Mouse (Mus musculus) hindbrain, embryonic 11.5 days (tissue): ENCODE results near the gene Mapkbp1. TPM values are rescaled to one million over a fixed set of nuclear protein-coding genes. Genes with fewer than 3 reads are reported as not detected.

Experiments
- ATAC-seq: fragments of 200-750 bp; cut with Nextera tagmentation; 2 replicates; pipeline ENCODE4 v1.8.0; 2017; ENCODE audit warnings: mild to moderate bottlenecking, moderate TSS enrichment, moderate library complexity; ENCODE audit not compliant: low FRiP score
- DNase-seq: peaks from one replicate; pipeline ENCODE4 v3.0.0-alpha.2; 2015; ENCODE audit warnings: low spot score
- H3K27ac ChIP-seq: fragments of 300-500 bp; sonication (generic); 2 replicates; pipeline ENCODE4 v1.5.1; 2014; ENCODE audit warnings: mild to moderate bottlenecking, low read depth, low read length
- H3K27me3 ChIP-seq: fragments of 300-500 bp; sonication (generic); 2 replicates; pipeline ENCODE4 v1.6.1; 2014; ENCODE audit warnings: mild to moderate bottlenecking, low read length, moderate library complexity, mixed read lengths; ENCODE audit not compliant: control insufficient read depth, insufficient read depth
- H3K36me3 ChIP-seq: fragments of 300-500 bp; sonication (generic); 2 replicates; pipeline ENCODE4 v1.6.1; 2014; ENCODE audit warnings: mild to moderate bottlenecking, low read length, moderate library complexity, mixed read lengths; ENCODE audit not compliant: control insufficient read depth, insufficient read depth
- H3K4me1 ChIP-seq: fragments of 300-500 bp; sonication (generic); replicated peaks from 2 replicates; pipeline ENCODE4 v1.6.1; 2014; ENCODE audit warnings: low read length, mixed read lengths; ENCODE audit not compliant: control insufficient read depth, insufficient read depth
- H3K4me2 ChIP-seq: fragments of 300-500 bp; sonication (generic); replicated peaks from 2 replicates; pipeline ENCODE4 v1.6.1; 2014; ENCODE audit warnings: mild to moderate bottlenecking, low read depth, low read length
- H3K4me3 ChIP-seq: fragments of 300-500 bp; sonication (generic); 2 replicates; pipeline ENCODE4 v1.5.1; 2014; ENCODE audit warnings: low read depth, low read length
- H3K9ac ChIP-seq: fragments of 300-500 bp; sonication (generic); 2 replicates; pipeline ENCODE4 v1.6.1; 2014; ENCODE audit warnings: low read depth, low read length
- H3K9me3 ChIP-seq: fragments of 300-500 bp; sonication (generic); 2 replicates; pipeline ENCODE4 v1.6.1; 2016; ENCODE audit warnings: low read length; ENCODE audit not compliant: control insufficient read depth
- WGBS: fragments of 180-500 bp; shearing (Covaris S2); extraction: QIAGEN DNeasy Blood & Tissue Kit; methylation state at CpG from one replicate; pipeline ENCODE4 v1.1.7; 2014; 5-methylcytosine and 5-hydroxymethylcytosine counted together
- polyA plus RNA-seq: library from polyadenylated mRNA; unstranded; fragments of >200 nt; fragmentation: Nextera tagmentation; extraction: Ambion mirVana; gene quantifications from 2 replicates; pipeline ENCODE4 v1.2.1, GENCODE M21; 2014

The Mapkbp1 gene
- polyA plus RNA-seq: 3.2 and 4.4 TPM in 2 replicates

- no peaks in the 10 kb centered on the region for H3K36me3 ChIP-seq
- peak within 1 kb of the TSS; percentile 67 for H3K4me2 ChIP-seq
- no peak for DNase-seq
- no peaks in the 10 kb centered on the region for H3K9me3 ChIP-seq
- under 1% methylated on average over 19 of the region's 19 CpGs for WGBS
- H3K4me3 ChIP-seq: peak within 1 kb of the TSS; percentile 75
- H3K27ac ChIP-seq: 0 out of 2 replicates have a peak within 1 kb of the TSS, but pooled peaks have one; percentile 17
- no peaks in the 10 kb centered on the region for H3K27me3 ChIP-seq
- peak; percentile 90 for ATAC-seq
- no peaks in the 10 kb centered on the region for H3K4me1 ChIP-seq
- peak within 1 kb of the TSS; percentile 75 for H3K9ac ChIP-seq
Observed at GRCm38 (mm10) chr2:119972537-119972879, at the start of gene Mapkbp1. TSS of gene Mapkbp1 (plus strand) at chr2:119972699.

- no peak overlapping the region for H3K9ac ChIP-seq
- DNase-seq (peak; percentile 50), ATAC-seq (no peak)
- WGBS: 63% methylated on average over 9 of the region's 9 CpGs
- H3K27ac ChIP-seq: no peak overlapping the region
- H3K9me3 ChIP-seq: no peaks in the 10 kb centered on the region
- no peaks in the 10 kb centered on the region for H3K36me3 ChIP-seq
- no peaks in the 10 kb centered on the region for H3K4me1 ChIP-seq
- H3K27me3 ChIP-seq: no peaks in the 10 kb centered on the region
- no peak overlapping the region for H3K4me2 ChIP-seq
- no peak overlapping the region for H3K4me3 ChIP-seq
Observed at GRCm38 (mm10) chr2:119970571-119970970, 1.9 kb upstream of the Mapkbp1 start.

- DNase-seq (no peak), ATAC-seq (no peak)
- no peak overlapping the region for H3K27ac ChIP-seq
- WGBS: 87% methylated on average over 3 of the region's 3 CpGs
- no peak overlapping the region for H3K4me3 ChIP-seq
- no peak overlapping the region for H3K9ac ChIP-seq
- no peaks in the 10 kb centered on the region for H3K9me3 ChIP-seq
- H3K36me3 ChIP-seq: no peaks in the 10 kb centered on the region
- H3K4me2 ChIP-seq: peak overlapping the region; percentile 3; the same call in 1 of the 2 replicates
- no peaks in the 10 kb centered on the region for H3K4me1 ChIP-seq
- no peaks in the 10 kb centered on the region for H3K27me3 ChIP-seq
Observed at GRCm38 (mm10) chr2:119971316-119971715, 1.2 kb upstream of the Mapkbp1 start.

GRCm38 (mm10) chr2:119971837-119972536 lies 512 bp upstream of the Mapkbp1 start:
- H3K27me3 ChIP-seq: no peaks in the 10 kb centered on the region
- DNase-seq (peak; percentile 95), ATAC-seq (peak; percentile 99)
- no peaks in the 10 kb centered on the region for H3K36me3 ChIP-seq
- 5% methylated on average over 32 of the region's 32 CpGs for whole genome bisulfite sequencing
- peak overlapping the region; percentile 75 for H3K9ac ChIP-seq
- no peaks in the 10 kb centered on the region for H3K9me3 ChIP-seq
- H3K4me3 ChIP-seq: peak overlapping the region; percentile 75
- no peaks in the 10 kb centered on the region for H3K4me1 ChIP-seq
- H3K27ac ChIP-seq: 0 out of 2 replicates have a peak overlapping the region, but pooled peaks have one; percentile 17
- H3K4me2 ChIP-seq: peak overlapping the region; percentile 67

- WGBS: 89% methylated on average over 7 of the region's 7 CpGs
- no peaks in the 10 kb centered on the region for H3K9me3 ChIP-seq
- no peaks in the 10 kb centered on the region for H3K4me1 ChIP-seq
- H3K27me3 ChIP-seq: no peaks in the 10 kb centered on the region
- DNase-seq: no peak
- ATAC-seq: no peak
- no peak overlapping the region for H3K9ac ChIP-seq
- H3K36me3 ChIP-seq: no peaks in the 10 kb centered on the region
- no peak overlapping the region for H3K27ac ChIP-seq
- H3K4me3 ChIP-seq: no peak overlapping the region
- no peak overlapping the region for H3K4me2 ChIP-seq
Observed at GRCm38 (mm10) chr2:119980343-119980986, 8.0 kb downstream of the Mapkbp1 start.

GRCm38 (mm10) chr2:119981631-119982030 lies 9.1 kb downstream of the Mapkbp1 start:
- Histone ChIP-seq H3K9ac (no peak overlapping the region), H3K4me1 (no peaks in the 10 kb centered on the region), H3K9me3 (no peaks in the 10 kb centered on the region), H3K4me2 (no peak overlapping the region), H3K27me3 (no peaks in the 10 kb centered on the region), H3K27ac (no peak overlapping the region), H3K4me3 (no peak overlapping the region), H3K36me3 (no peaks in the 10 kb centered on the region)
- 82% methylated on average over 2 of the region's 2 CpGs for WGBS
- no peak for ATAC-seq
- DNase-seq: no peak

GRCm38 (mm10) chr2:119985871-119986270 lies 13.4 kb downstream of the Mapkbp1 start:
- Histone ChIP-seq H3K36me3 (no peaks in the 10 kb centered on the region), H3K4me3 (no peak overlapping the region)
- ATAC-seq: no peak

GRCm38 (mm10) chr2:119986369-119986768 lies 13.9 kb downstream of the Mapkbp1 start:
- WGBS: 74% methylated on average over 6 of the region's 6 CpGs

More at GRCm38 (mm10) chr2:119985871-119986270, 13.4 kb downstream of the Mapkbp1 start:
- Histone ChIP-seq H3K27ac (no peak overlapping the region), H3K4me2 (no peak overlapping the region), H3K27me3 (no peaks in the 10 kb centered on the region), H3K9ac (no peak overlapping the region), H3K4me1 (no peaks in the 10 kb centered on the region), H3K9me3 (no peaks in the 10 kb centered on the region)
- DNase-seq: no peak
- WGBS: 67% methylated on average over 8 of the region's 8 CpGs

GRCm38 (mm10) chr2:119987441-119987840 lies 14.9 kb downstream of the Mapkbp1 start:
- no peak overlapping the region for H3K27ac ChIP-seq
- H3K27me3 ChIP-seq: no peaks in the 10 kb centered on the region
- H3K36me3 ChIP-seq: no peaks in the 10 kb centered on the region
- H3K9ac ChIP-seq: no peak overlapping the region
- H3K4me3 ChIP-seq: no peak overlapping the region
- no peak for DNase-seq
- WGBS: 97% methylated on average over 2 of the region's 2 CpGs
- no peaks in the 10 kb centered on the region for H3K9me3 ChIP-seq
- no peaks in the 10 kb centered on the region for H3K4me1 ChIP-seq
- H3K4me2 ChIP-seq: no peak overlapping the region
- no peak for ATAC-seq

More at GRCm38 (mm10) chr2:119986369-119986768, 13.9 kb downstream of the Mapkbp1 start:
- H3K36me3 ChIP-seq: no peaks in the 10 kb centered on the region
- H3K4me2 ChIP-seq: no peak overlapping the region
- no peak for DNase-seq
- no peaks in the 10 kb centered on the region for H3K4me1 ChIP-seq
- no peaks in the 10 kb centered on the region for H3K9me3 ChIP-seq
- no peak overlapping the region for H3K9ac ChIP-seq
- no peak for ATAC-seq
- no peak overlapping the region for H3K27ac ChIP-seq
- no peak overlapping the region for H3K4me3 ChIP-seq
- H3K27me3 ChIP-seq: no peaks in the 10 kb centered on the region
